Mouse (Mus musculus): ENCODE data around the gene Plac9a.

Plac9a gene

DNA sequence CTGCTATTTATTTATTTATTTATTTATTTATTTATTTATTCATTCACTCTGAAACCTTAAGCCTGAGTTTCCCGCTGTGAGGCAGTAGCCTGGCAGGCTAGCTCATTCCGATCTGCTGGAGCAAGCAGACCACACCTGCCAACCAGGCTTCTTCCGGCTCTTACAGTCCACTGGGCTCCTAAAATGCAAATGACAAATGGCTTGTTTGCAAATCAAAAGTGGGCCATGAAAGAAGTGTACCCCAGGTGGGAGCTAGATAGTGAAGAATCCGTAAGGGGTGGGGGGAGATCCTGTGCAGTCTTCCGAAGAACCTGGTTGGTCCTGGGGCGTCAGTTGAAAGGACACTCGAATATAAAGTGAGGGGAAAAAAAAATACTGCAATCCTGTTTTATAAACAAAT lies 61.9 kb downstream of the Plac9a start:
- intact Hi-C loops (cut with DNase I): no loop called here

DNA sequence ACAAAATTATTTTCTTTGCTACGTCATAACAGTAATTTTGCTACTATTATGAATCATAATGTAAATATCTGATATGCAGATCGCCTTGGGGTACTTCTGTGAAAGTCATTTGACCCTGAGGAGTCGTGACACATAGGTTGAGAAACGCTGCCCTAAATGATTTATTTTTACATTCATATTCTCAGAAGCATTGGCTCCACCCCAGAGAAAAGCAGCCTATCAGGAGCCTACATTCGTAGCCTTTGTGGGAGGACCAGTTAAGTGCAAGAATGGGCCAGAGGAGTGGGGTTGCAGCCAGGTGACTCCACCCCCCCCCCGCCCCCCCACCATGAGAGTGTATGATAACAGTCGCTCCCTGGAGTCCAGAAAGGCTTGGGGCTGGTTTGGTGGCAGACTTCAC lies 63.1 kb downstream of the Plac9a start:
- intact Hi-C loops (cut with DNase I): no loop called here

DNA sequence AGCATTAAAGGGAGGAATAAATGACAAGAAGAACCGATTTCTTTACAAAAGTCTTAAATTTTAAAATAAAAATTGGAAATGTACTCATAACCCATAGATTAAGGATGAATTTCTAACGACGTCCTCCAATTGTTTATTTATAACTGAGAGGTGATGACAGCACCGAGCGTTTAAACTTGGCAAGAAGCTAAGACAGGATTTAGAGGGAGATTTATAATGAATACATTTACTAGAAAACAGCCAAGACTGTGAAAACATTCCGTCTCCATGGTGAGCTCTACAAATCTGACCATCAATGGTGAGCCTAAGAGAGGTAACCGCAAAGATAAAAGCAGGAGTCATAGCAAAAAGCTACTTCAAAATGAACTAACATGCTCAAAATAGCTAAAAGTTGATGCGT lies 64.5 kb downstream of the Plac9a start:
- intact Hi-C loops (cut with DNase I): no loop called here
